10 mouse cellular contexts compared by ENCODE assay signal in genomic region chr6:55383897-55384296, GRCm38 (mm10). TPM values are rescaled to one million over a fixed set of nuclear protein-coding genes. Genes with fewer than 3 reads are reported as not detected.
A peak's percentile ranks its signal among the peaks of the same experiment; 100 is the strongest.
DNase-seq lines count a peak whose midpoint lies in the region; ATAC-seq and TF ChIP-seq lines count a peak whose summit lies in the region.
"Had no signal": no experiment of that assay in that cellular context is flagged by ENCODE, and none has a peak within 500 bp of the region (broad histone marks: within the 10 kb centered on the region; RNA-seq: fewer than 3 reads in every experiment).

No protein-coding gene starts in this region.

- H3K9me3 ChIP-seq in hindbrain, postnatal 0 days (ENCODE audit: low read length): no peaks in the 10 kb centered on the region
- no peaks in the 10 kb centered on the region for H3K9me3 ChIP-seq in hindbrain, embryonic 13.5 days
- no peaks in the 10 kb centered on the region for H3K9me3 ChIP-seq in MEL (replicated peaks; ENCODE audit: insufficient read depth, low read length)
- no peaks in the 10 kb centered on the region for H3K9me3 ChIP-seq in limb, embryonic 11.5 days (ENCODE audit: control insufficient read depth, low read length)
- no peaks in the 10 kb centered on the region for H3K9me3 ChIP-seq in midbrain, postnatal 0 days (ENCODE audit: low read length)
- H3K9me3 ChIP-seq: embryonic facial prominence, embryonic 13.5 days; limb, embryonic 15.5 days had no signal

- TF ChIP-seq EP300 in MEL (IDR thresholded peaks at IDR 0.05; ENCODE audit: low read depth in 1 of 2, low read length in 2 of 2): no peak

- peak; percentile 87 for TF ChIP-seq RAD21 in MEL (IDR thresholded peaks at IDR 0.05; ENCODE audit: low read depth, low read length)

- no peak overlapping the region for H3K27ac ChIP-seq in hindbrain, postnatal 0 days
- no peak overlapping the region for H3K27ac ChIP-seq in hindbrain, embryonic 13.5 days
- no peak overlapping the region for H3K27ac ChIP-seq in MEL (ENCODE audit: control insufficient read depth, low read depth, low read length)
- H3K27ac ChIP-seq in limb, embryonic 11.5 days (replicated peaks; ENCODE audit: low read depth, low read length): no peak overlapping the region
- no peak overlapping the region for H3K27ac ChIP-seq in midbrain, postnatal 0 days (ENCODE audit: low read depth, low read length)
- H3K27ac ChIP-seq: embryonic facial prominence, embryonic 13.5 days; limb, embryonic 15.5 days had no signal

- no peaks in the 10 kb centered on the region for H3K27me3 ChIP-seq in hindbrain, postnatal 0 days (ENCODE audit: insufficient read depth, low read length)
- H3K27me3 ChIP-seq in hindbrain, embryonic 13.5 days: peaks cover 6% of the 10 kb centered on the region; the same call in 1 of the 2 replicates
- H3K27me3 ChIP-seq in MEL (ENCODE audit: control insufficient read depth in 1 of 2, insufficient read depth in 2 of 2, low read length in 2 of 2): no peaks in the 10 kb centered on the region
- H3K27me3 ChIP-seq in limb, embryonic 11.5 days (ENCODE audit: control insufficient read depth, insufficient read depth, low read length): no peaks in the 10 kb centered on the region
- no peaks in the 10 kb centered on the region for H3K27me3 ChIP-seq in midbrain, postnatal 0 days (ENCODE audit: insufficient read depth, low read length)
- H3K27me3 ChIP-seq: embryonic facial prominence, embryonic 13.5 days; limb, embryonic 15.5 days had no signal

- no peak for TF ChIP-seq POLR2A in MEL (IDR thresholded peaks at IDR 0.05; ENCODE audit: control insufficient read depth in 1 of 2, insufficient read depth in 1 of 2, low read depth in 1 of 2, low read length in 2 of 2, poor library complexity in 1 of 2)

- no peak overlapping the region for H3K4me2 ChIP-seq in hindbrain, postnatal 0 days (ENCODE audit: low read depth, low read length)
- no peak overlapping the region for H3K4me2 ChIP-seq in hindbrain, embryonic 13.5 days
- H3K4me2 ChIP-seq in limb, embryonic 11.5 days (ENCODE audit: low read depth, severe bottlenecking): no peak overlapping the region
- H3K4me2 ChIP-seq in midbrain, postnatal 0 days (ENCODE audit: low read depth, low read length, poor library complexity, severe bottlenecking): no peak overlapping the region
- H3K4me2 ChIP-seq: embryonic facial prominence, embryonic 13.5 days; limb, embryonic 15.5 days had no signal

- TF ChIP-seq CTCF in hindbrain, postnatal 0 days (IDR thresholded peaks at IDR 0.05; ENCODE audit: low read depth): peak; percentile 80
- TF ChIP-seq CTCF in MEL (IDR thresholded peaks at IDR 0.05 in 2 of 3, conservative IDR thresholded peaks at IDR 0.05 in 1 of 3; ENCODE audit: control insufficient read depth in 1 of 3, insufficient read depth in 1 of 3, low read depth in 2 of 3, low read length in 3 of 3, poor library complexity in 1 of 3, severe bottlenecking in 1 of 3): peak; percentile 77 to 84 (median 78)
- TF ChIP-seq CTCF in midbrain, postnatal 0 days (IDR thresholded peaks at IDR 0.05): peak; percentile 75

- H3K4me1 ChIP-seq in hindbrain, postnatal 0 days (ENCODE audit: insufficient read depth, low read length): no peaks in the 10 kb centered on the region
- peaks cover 10% of the 10 kb centered on the region for H3K4me1 ChIP-seq in hindbrain, embryonic 13.5 days (replicated peaks)
- no peaks in the 10 kb centered on the region for H3K4me1 ChIP-seq in MEL (ENCODE audit: control insufficient read depth in 1 of 2, insufficient read depth in 2 of 2, low read length in 2 of 2)
- H3K4me1 ChIP-seq in limb, embryonic 11.5 days (ENCODE audit: control insufficient read depth, insufficient read depth, low read length): peaks cover 3% of the 10 kb centered on the region; the same call in 1 of the 2 replicates
- 0 out of 2 replicates have a peak, but pooled peaks cover 3% of the 10 kb centered on the region for H3K4me1 ChIP-seq in midbrain, postnatal 0 days (ENCODE audit: insufficient read depth, low read length)
- H3K4me1 ChIP-seq: limb, embryonic 15.5 days had no signal

- peak; percentile 57 for DNase-seq in hindbrain, postnatal 0 days (ENCODE audit: low spot score)
- peak; percentile 52 for DNase-seq in MEL (ENCODE audit: low read depth, low spot score)
- DNase-seq in cerebellum, adult 9-10 months: peak; percentile 62
- peak; percentile 33 to 61 for DNase-seq in heart, adult 9 months (ENCODE audit: low spot score in 2 of 2)
- peak; percentile 77 for DNase-seq in limb, embryonic 11.5 days (ENCODE audit: low spot score)
- peak; percentile 41 for DNase-seq in midbrain, postnatal 0 days (ENCODE audit: low spot score)
- peak; percentile 76 for DNase-seq in thymus, postnatal 4 days

- H3K79me2 ChIP-seq in MEL (ENCODE audit: control insufficient read depth, insufficient read depth, low read length, poor library complexity): no peaks in the 10 kb centered on the region

- no peak for ATAC-seq in hindbrain, postnatal 0 days
- no peak for ATAC-seq in hindbrain, embryonic 13.5 days (ENCODE audit: low FRiP score)
- no peak for ATAC-seq in limb, embryonic 11.5 days (ENCODE audit: insufficient number of reproducible peaks, low FRiP score, low TSS enrichment, low read depth)
- ATAC-seq in midbrain, postnatal 0 days (ENCODE audit: low FRiP score): no peak

- H3K4me3 ChIP-seq in hindbrain, postnatal 0 days (ENCODE audit: low read length): no peak overlapping the region
- no peak overlapping the region for H3K4me3 ChIP-seq in hindbrain, embryonic 13.5 days
- H3K4me3 ChIP-seq in MEL (ENCODE audit: control insufficient read depth in 1 of 2, insufficient read depth in 1 of 2, low read depth in 2 of 2, low read length in 2 of 2): no peak overlapping the region
- no peak overlapping the region for H3K4me3 ChIP-seq in limb, embryonic 11.5 days (ENCODE audit: low read depth, low read length)
- no peak overlapping the region for H3K4me3 ChIP-seq in midbrain, postnatal 0 days (ENCODE audit: low read depth, low read length)
- H3K4me3 ChIP-seq: embryonic facial prominence, embryonic 13.5 days; limb, embryonic 15.5 days had no signal

- 24% methylated on average over 1 of the region's 1 CpGs for WGBS in hindbrain, postnatal 0 days
- 11% methylated on average over 1 of the region's 1 CpGs for WGBS in hindbrain, embryonic 13.5 days
- 12% methylated on average over 1 of the region's 1 CpGs for WGBS in limb, embryonic 11.5 days
- WGBS in midbrain, postnatal 0 days: 17% methylated on average over 1 of the region's 1 CpGs

- no peak overlapping the region for H3K9ac ChIP-seq in hindbrain, postnatal 0 days (replicated peaks; ENCODE audit: low read length)
- no peak overlapping the region for H3K9ac ChIP-seq in hindbrain, embryonic 13.5 days
- H3K9ac ChIP-seq in MEL (ENCODE audit: control insufficient read depth, low read depth, low read length, poor library complexity, severe bottlenecking): no peak overlapping the region
- H3K9ac ChIP-seq in limb, embryonic 11.5 days (ENCODE audit: low read length): no peak overlapping the region
- H3K9ac ChIP-seq in midbrain, postnatal 0 days (replicated peaks; ENCODE audit: low read length, poor library complexity, severe bottlenecking): no peak overlapping the region
- H3K9ac ChIP-seq: embryonic facial prominence, embryonic 13.5 days; limb, embryonic 15.5 days had no signal

- H3K36me3 ChIP-seq in hindbrain, postnatal 0 days (ENCODE audit: insufficient read depth, low read length): no peaks in the 10 kb centered on the region
- H3K36me3 ChIP-seq in hindbrain, embryonic 13.5 days: no peaks in the 10 kb centered on the region
- H3K36me3 ChIP-seq in MEL (ENCODE audit: control insufficient read depth in 1 of 2, insufficient read depth in 2 of 2, low read length in 2 of 2): no peaks in the 10 kb centered on the region
- no peaks in the 10 kb centered on the region for H3K36me3 ChIP-seq in limb, embryonic 11.5 days (ENCODE audit: control insufficient read depth, insufficient read depth, low read length)
- H3K36me3 ChIP-seq in midbrain, postnatal 0 days (ENCODE audit: insufficient read depth, low read length): no peaks in the 10 kb centered on the region
- H3K36me3 ChIP-seq: embryonic facial prominence, embryonic 13.5 days; limb, embryonic 15.5 days had no signal

TF ChIP-seq in MEL, 35 proteins besides CTCF, POLR2A, EP300 and RAD21:
- TF ChIP-seq UBTF (IDR thresholded peaks at IDR 0.05; ENCODE audit: borderline replicate concordance, insufficient read depth, low read depth, low read length) (no peak), ZMIZ1 (IDR thresholded peaks at IDR 0.05; ENCODE audit: low read depth, low read length) (no peak), ZC3H11A (IDR thresholded peaks at IDR 0.05; ENCODE audit: low read depth, low read length) (peak; percentile 83), SMC3 (IDR thresholded peaks at IDR 0.05; ENCODE audit: low read depth, low read length) (peak; percentile 87)

RNA-seq across cellular contexts. Expression of gene Ghrhr, which starts 7.8 kb away (rescaled TPM):
- total RNA-seq in hindbrain, postnatal 0 days (2014; rRNA removed): not detected in 2 replicates
- not detected in 2 replicates for polyA plus RNA-seq in hindbrain, postnatal 0 days (2015; fragmentation: Nextera tagmentation; extraction: Ambion mirVana)
- not detected in 2 replicates for polyA plus RNA-seq in hindbrain, embryonic 13.5 days (2015; fragmentation: Nextera tagmentation; extraction: Ambion mirVana)
- not detected in 2 replicates for total RNA-seq in MEL (2012; rRNA removed)
- polyA plus RNA-seq in MEL (2012; ENCODE audit: insufficient read depth in 1 of 2, insufficient read length in 2 of 2, low read depth in 1 of 2, low replicate concordance in 2 of 2, missing spikeins in 1 of 2): not detected
- not detected in 2 replicates for polyA plus RNA-seq in limb, embryonic 11.5 days (2014; fragmentation: Nextera tagmentation; extraction: Ambion mirVana)
- not detected in 2 replicates for total RNA-seq in midbrain, postnatal 0 days (2014; rRNA removed)
- polyA plus RNA-seq in midbrain, postnatal 0 days (2015; fragmentation: Nextera tagmentation; extraction: Ambion mirVana): not detected in 2 replicates
- polyA plus RNA-seq: embryonic facial prominence, embryonic 13.5 days; limb, embryonic 15.5 days had no signal

RNA-seq across cellular contexts. Expression of gene Aqp1, which starts 47.7 kb away (rescaled TPM):
- total RNA-seq in hindbrain, postnatal 0 days (2014; rRNA removed): 17.0 and 32.6 TPM in 2 replicates
- polyA plus RNA-seq in hindbrain, postnatal 0 days (2015; fragmentation: Nextera tagmentation; extraction: Ambion mirVana): 19.5 and 21.7 TPM in 2 replicates
- polyA plus RNA-seq in hindbrain, embryonic 13.5 days (2015; fragmentation: Nextera tagmentation; extraction: Ambion mirVana): 14.5 and 20.5 TPM in 2 replicates
- total RNA-seq in MEL (2012; rRNA removed): 17.3 and 57.2 TPM in 2 replicates
- polyA plus RNA-seq in MEL (2012; ENCODE audit: insufficient read depth in 1 of 2, insufficient read length in 2 of 2, low read depth in 1 of 2, low replicate concordance in 2 of 2, missing spikeins in 1 of 2): 10 to 100 TPM in 1 of 2 experiments, not detected in 1; 95.3 TPM
- polyA plus RNA-seq in limb, embryonic 11.5 days (2014; fragmentation: Nextera tagmentation; extraction: Ambion mirVana): 0.26 and 0.64 TPM in 2 replicates
- 2.2 and 13.2 TPM in 2 replicates for total RNA-seq in midbrain, postnatal 0 days (2014; rRNA removed)
- polyA plus RNA-seq in midbrain, postnatal 0 days (2015; fragmentation: Nextera tagmentation; extraction: Ambion mirVana): 0.63 and 1.1 TPM in 2 replicates
